Mouse (Mus musculus) heart, postnatal 0 days (tissue): ENCODE measurements at regions not wholly inside any gene's neighbourhood (a gene's known extent, or its start where the extent isn't known, plus 50 kb on each side); places are given as distances from the start of the nearest gene placed in this dataset.

ENCODE experiments used
- ATAC-seq: fragments of 200-750 bp; cut with Nextera tagmentation; 2 replicates; pipeline ENCODE4 v1.8.0; 2017; ENCODE audit warnings: low read depth, moderate number of reproducible peaks, moderate library complexity; ENCODE audit not compliant: insufficient read depth
- DNase-seq: peaks from one replicate; pipeline ENCODE4 v3.0.0-alpha.2; 2016; ENCODE audit warnings: low spot score
- H3K27ac ChIP-seq: fragments of 300-500 bp; sonication (generic); 2 replicates; pipeline ENCODE4 v1.5.1; 2014; ENCODE audit warnings: low read depth, mild to moderate bottlenecking
- H3K27me3 ChIP-seq: fragments of 300-500 bp; sonication (generic); 2 replicates; pipeline ENCODE4 v1.6.1; 2014; ENCODE audit warnings: low read length, mixed read lengths; ENCODE audit not compliant: control insufficient read depth, insufficient read depth
- H3K36me3 ChIP-seq: fragments of 300-500 bp; sonication (generic); replicated peaks from 2 replicates; pipeline ENCODE4 v1.6.1; 2014; ENCODE audit warnings: low read length, mixed read lengths; ENCODE audit not compliant: control insufficient read depth, insufficient read depth
- H3K4me1 ChIP-seq: fragments of 300-500 bp; sonication (generic); 2 replicates; pipeline ENCODE4 v1.6.1; 2014; ENCODE audit warnings: antibody characterized with exemption; ENCODE audit not compliant: control insufficient read depth, insufficient read depth
- H3K4me2 ChIP-seq: fragments of 300-500 bp; sonication (generic); 2 replicates; pipeline ENCODE4 v1.6.1; 2014; ENCODE audit warnings: low read depth, mild to moderate bottlenecking, low read length, moderate library complexity
- H3K4me3 ChIP-seq: fragments of 300-500 bp; sonication (generic); 2 replicates; pipeline ENCODE4 v1.5.1; 2014; ENCODE audit warnings: low read depth, low read length
- H3K9ac ChIP-seq: fragments of 300-500 bp; sonication (generic); replicated peaks from 2 replicates; pipeline ENCODE4 v1.6.1; 2014; ENCODE audit warnings: low read depth, low read length, mixed read lengths
- H3K9me3 ChIP-seq: fragments of 300-500 bp; sonication (generic); replicated peaks from 2 replicates; pipeline ENCODE4 v1.6.1; 2016; ENCODE audit warnings: low read length; ENCODE audit not compliant: control insufficient read depth
- CTCF ChIP-seq: IDR thresholded peaks from 2 replicates; pipeline ENCODE4 v1.5.1; 2016; ENCODE audit warnings: antibody characterized with exemption, control low read depth, low read depth
- EP300 ChIP-seq: IDR thresholded peaks from 2 replicates; pipeline ENCODE4 v1.6.1; 2016; ENCODE audit warnings: antibody characterized with exemption, low read depth
- WGBS: fragments of 180-500 bp; shearing (Covaris S2); extraction: QIAGEN DNeasy Blood & Tissue Kit; methylation state at CpG from one replicate; pipeline ENCODE4 v1.1.7; 2014; 5-methylcytosine and 5-hydroxymethylcytosine counted together

GRCm38 (mm10) chr11:114402556-114403320, 265.6 kb upstream of the Rpl38 start:
- Histone ChIP-seq H3K9ac (no peak overlapping the region), H3K27ac (no peak overlapping the region), H3K36me3 (no peaks in the 10 kb centered on the region), H3K9me3 (no peaks in the 10 kb centered on the region), H3K27me3 (no peaks in the 10 kb centered on the region), H3K4me3 (no peak overlapping the region), H3K4me2 (no peak overlapping the region), H3K4me1 (peaks cover 4% of the 10 kb centered on the region; the same call in 1 of the 2 replicates)
- TF ChIP-seq EP300 (no peak), CTCF (peak; percentile 13; the same call in 1 of the 2 replicates)
- no peak for ATAC-seq
- 47% methylated on average over 15 of the region's 15 CpGs for WGBS
- DNase-seq, result no peak

DNA sequence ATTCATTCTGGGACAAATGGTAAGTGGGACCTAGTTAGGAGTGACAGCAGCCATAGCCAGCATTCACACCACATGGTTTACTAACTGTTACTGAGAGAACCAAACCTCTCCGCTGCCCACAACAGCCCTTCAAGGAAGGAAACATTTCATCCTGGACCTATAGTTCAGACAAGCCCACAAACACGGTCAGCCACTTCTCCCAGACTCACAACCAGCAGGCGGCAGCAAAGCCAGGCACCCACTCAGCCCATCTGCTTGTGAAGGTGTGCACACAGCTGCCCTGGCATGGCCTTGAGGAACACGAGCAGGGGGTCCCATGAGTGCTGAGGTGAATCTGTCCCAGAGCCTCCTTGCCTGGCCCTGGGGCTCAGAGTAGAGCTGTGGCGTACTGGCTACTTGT, 267.6 kb upstream of the Rpl38 start:
- H3K4me2 ChIP-seq, result no peak overlapping the region
- no peak overlapping the region for H3K4me3 ChIP-seq
- WGBS, result 51% methylated on average over 5 of the region's 5 CpGs
- ATAC-seq (no peak), DNase-seq (no peak)
- H3K9me3 ChIP-seq, result no peaks in the 10 kb centered on the region
- no peaks in the 10 kb centered on the region for H3K27me3 ChIP-seq
- no peak overlapping the region for H3K27ac ChIP-seq
- no peaks in the 10 kb centered on the region for H3K36me3 ChIP-seq
- TF ChIP-seq CTCF (peak; percentile 60), EP300 (no peak)
- H3K4me1 ChIP-seq, result peaks cover 4% of the 10 kb centered on the region; the same call in 1 of the 2 replicates
- H3K9ac ChIP-seq, result no peak overlapping the region

DNA sequence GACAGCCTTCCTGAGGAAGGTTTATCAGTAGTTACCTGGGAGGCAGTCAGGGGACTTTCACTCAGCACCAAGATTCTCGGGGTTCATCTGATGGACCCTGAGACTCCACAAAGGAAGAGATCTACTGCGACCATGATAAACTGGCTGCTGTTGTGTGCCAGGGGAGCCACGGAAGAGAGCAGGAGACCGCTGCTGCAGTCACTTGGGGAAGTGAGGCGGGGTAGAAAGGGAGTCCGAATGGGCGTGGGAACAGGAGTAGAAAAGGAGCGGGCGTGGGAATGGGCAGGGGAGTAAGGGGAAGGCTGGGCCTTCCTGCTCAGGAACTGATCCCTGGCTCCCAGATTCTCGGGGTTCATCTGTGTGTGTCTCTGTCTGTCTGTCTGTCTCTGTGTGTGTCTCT, 276.2 kb upstream of the Rpl38 start:
- ATAC-seq (no peak), DNase-seq (no peak)
- H3K9ac ChIP-seq, result no peak overlapping the region
- TF ChIP-seq CTCF (no peak), EP300 (no peak)
- H3K4me2 ChIP-seq, result no peak overlapping the region
- no peaks in the 10 kb centered on the region; the same call in 1 of the 2 replicates for H3K9me3 ChIP-seq
- no peaks in the 10 kb centered on the region for H3K36me3 ChIP-seq
- no peaks in the 10 kb centered on the region; the same call in 1 of the 2 replicates for H3K27me3 ChIP-seq
- H3K4me3 ChIP-seq, result no peak overlapping the region
- no peaks in the 10 kb centered on the region for H3K4me1 ChIP-seq
- H3K27ac ChIP-seq, result no peak overlapping the region
- WGBS, result 58% methylated on average over 10 of the region's 10 CpGs

DNA sequence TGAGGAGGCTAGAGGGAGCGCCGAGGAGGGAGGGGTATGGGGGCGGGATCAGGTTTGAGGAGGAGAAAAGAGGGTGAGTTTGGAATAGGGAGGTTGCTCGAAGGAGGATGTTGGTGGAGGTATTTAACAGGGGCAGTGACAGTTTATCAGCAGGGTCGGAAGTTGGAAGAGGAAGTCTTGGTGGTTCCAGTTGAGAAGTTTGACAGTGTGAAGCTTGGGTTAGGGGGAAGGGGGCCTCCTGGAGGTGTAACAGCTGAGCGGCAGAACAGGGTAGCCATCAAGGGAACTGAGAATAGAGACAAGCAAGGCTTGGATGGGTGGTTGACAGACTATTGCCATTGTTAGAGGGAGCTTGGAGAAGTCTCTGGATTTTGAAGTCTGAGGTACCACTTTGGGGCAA, 276.8 kb upstream of the Rpl38 start:
- Histone ChIP-seq H3K9ac (no peak overlapping the region), H3K27me3 (no peaks in the 10 kb centered on the region; the same call in 1 of the 2 replicates), H3K27ac (no peak overlapping the region), H3K4me1 (no peaks in the 10 kb centered on the region), H3K4me3 (no peak overlapping the region), H3K4me2 (no peak overlapping the region), H3K9me3 (no peaks in the 10 kb centered on the region; the same call in 1 of the 2 replicates), H3K36me3 (no peaks in the 10 kb centered on the region)
- WGBS, result 24% methylated on average over 6 of the region's 6 CpGs
- ATAC-seq (no peak), DNase-seq (no peak)
- TF ChIP-seq CTCF, result no peak
- TF ChIP-seq EP300, result no peak

DNA sequence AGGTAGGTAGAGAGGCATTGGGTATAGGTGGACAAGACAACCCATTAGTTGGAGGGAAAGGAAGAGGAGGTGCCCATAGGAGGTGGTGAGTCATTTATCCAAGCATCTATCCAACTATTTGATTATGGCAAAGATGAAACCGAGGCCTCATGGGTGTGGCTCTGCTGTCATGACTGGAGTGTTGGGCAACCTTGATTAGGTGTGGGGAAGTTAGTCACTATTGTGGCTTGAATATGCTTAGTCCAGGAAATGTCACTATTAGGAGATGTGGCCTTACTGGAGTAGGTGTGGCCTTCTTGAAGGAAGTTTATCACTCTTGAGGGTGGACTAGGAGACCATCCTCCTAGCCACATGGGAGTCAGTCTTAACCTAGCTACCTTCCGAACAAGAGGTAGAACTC, 281.2 kb upstream of the Rpl38 start:
- WGBS, result 76% methylated on average over 2 of the region's 2 CpGs
- TF ChIP-seq EP300, result no peak
- TF ChIP-seq CTCF, result no peak
- H3K9ac ChIP-seq, result no peak overlapping the region
- ATAC-seq, result no peak
- no peak for DNase-seq
- H3K4me2 ChIP-seq, result no peak overlapping the region
- H3K4me3 ChIP-seq, result no peak overlapping the region
- no peak overlapping the region for H3K27ac ChIP-seq
- H3K27me3 ChIP-seq, result no peaks in the 10 kb centered on the region; the same call in 1 of the 2 replicates
- H3K4me1 ChIP-seq, result no peaks in the 10 kb centered on the region
- H3K9me3 ChIP-seq, result no peaks in the 10 kb centered on the region
- H3K36me3 ChIP-seq, result no peaks in the 10 kb centered on the region

GRCm38 (mm10) chr11:114379411-114379824, 288.9 kb upstream of the Rpl38 start:
- WGBS, result 63% methylated on average over 8 of the region's 8 CpGs
- no peak for DNase-seq
- Histone ChIP-seq H3K4me2 (no peak overlapping the region), H3K9me3 (no peaks in the 10 kb centered on the region), H3K9ac (no peak overlapping the region), H3K36me3 (no peaks in the 10 kb centered on the region), H3K4me3 (no peak overlapping the region), H3K27me3 (no peaks in the 10 kb centered on the region), H3K4me1 (no peaks in the 10 kb centered on the region), H3K27ac (no peak overlapping the region)
- no peak for ATAC-seq
- no peak for TF ChIP-seq CTCF
- TF ChIP-seq EP300, result no peak
